Mouse (Mus musculus) liver, postnatal 0 days (tissue): ENCODE results near the gene Supt3.

Source experiments
- CTCF ChIP-seq: sonication (generic); IDR thresholded peaks from 2 replicates; pipeline ENCODE4 v1.5.1; 2016; ENCODE audit warnings: antibody characterized with exemption, low read depth
- EP300 ChIP-seq: IDR thresholded peaks from 2 replicates; pipeline ENCODE4 v1.6.1; 2016; ENCODE audit warnings: antibody characterized with exemption, low read depth, mild to moderate bottlenecking

- TF ChIP-seq CTCF (no peak), EP300 (no peak)
Observed at GRCm38 (mm10) chr17:44819816-44820215, 42.9 kb downstream of the Supt3 start.
